Mouse (Mus musculus): ENCODE results near the gene Calm2.

Calm2 gene

GRCm38 (mm10) chr17:87446767-87447611, at the start of gene Calm2:
TSS of gene Calm2 (minus strand) at chr17:87446935.
- DNase-seq = peak; percentile 97

DNA sequence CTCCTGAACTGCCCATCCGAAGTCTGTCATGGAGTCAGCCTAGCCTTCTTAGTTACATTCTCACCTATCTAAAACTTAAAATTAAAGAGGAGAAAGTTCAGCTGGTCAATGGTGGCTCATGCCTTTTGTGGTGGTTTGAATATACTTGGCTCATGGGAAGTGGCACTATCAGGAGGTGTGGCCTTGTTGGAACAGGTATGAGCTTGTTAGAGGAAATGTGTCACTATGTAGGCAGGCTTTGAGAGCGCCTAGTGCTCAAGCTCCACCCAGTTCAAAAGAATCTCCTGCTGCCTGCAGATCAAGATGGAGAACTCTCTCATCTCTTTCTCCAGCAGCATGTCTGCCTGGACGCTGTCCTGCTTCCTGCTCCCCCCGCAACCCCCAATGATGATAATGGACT, 48.8 kb upstream of the Calm2 start:
- no peak for DNase-seq

DNA sequence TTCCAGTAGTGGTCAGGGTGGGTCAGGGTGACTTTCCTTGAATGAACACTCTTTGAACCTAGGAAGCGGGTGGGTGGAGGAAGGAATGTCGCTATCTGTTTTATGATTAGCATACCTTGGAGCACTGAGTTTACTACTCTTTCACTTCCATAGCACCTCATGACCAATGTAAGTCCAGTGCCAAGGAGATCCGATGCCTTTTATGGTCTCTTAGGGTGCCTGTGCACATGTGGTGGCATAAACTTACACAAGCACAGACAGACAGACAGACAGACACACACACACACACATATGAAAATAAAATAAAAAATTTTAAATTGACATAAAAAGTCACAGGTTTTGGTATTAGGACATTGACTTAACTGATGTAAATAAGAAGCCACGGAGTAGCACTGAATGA, 47.6 kb upstream of the Calm2 start:
- DNase-seq = no peak

DNA sequence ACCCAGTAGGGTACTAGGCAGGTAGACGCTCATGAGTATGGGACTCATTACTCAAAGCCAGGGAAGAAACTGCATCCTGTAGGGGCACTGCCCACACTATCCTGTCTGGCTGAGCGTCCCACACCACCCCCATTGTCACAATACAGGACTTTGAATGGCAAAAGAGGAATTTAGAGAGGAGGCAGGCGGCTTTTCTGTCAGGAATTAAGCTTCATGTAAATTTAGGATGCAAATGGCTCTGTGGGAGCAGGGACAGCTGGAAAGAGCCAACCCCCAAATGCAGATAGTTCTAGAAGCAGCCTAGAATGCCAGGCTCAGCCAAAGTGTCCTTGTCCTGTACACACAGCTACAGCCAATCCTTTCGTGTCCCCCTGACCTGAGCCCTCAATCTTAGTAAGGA, 45.6 kb upstream of the Calm2 start:
- no peak for DNase-seq

- no peak for DNase-seq
Observed at GRCm38 (mm10) chr17:87490295-87490694, 43.6 kb upstream of the Calm2 start.

- no peak for DNase-seq
Observed at GRCm38 (mm10) chr17:87485751-87486150, 39.0 kb upstream of the Calm2 start.

GRCm38 (mm10) chr17:87482867-87483266, 36.1 kb upstream of the Calm2 start:
- DNase-seq = no peak

DNA sequence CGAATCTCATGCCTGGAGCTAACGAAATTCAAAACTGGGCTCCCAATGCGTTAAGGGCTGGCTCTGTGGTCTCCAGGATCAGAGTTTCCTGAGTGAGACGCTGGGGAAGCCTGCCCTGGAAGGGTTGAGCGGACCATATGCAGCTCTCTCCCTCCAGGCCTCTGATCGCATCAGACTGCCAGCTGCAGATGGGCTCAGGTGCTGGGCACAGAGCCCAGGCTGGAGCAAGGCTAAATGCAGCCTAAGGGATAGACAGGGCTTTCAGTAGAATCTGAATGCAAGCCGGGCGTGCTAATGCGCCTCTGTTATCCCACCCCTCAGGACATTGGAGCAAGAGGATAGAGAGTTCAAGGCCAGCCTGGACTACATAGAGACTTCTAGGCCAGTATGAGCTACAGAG, 31.8 kb upstream of the Calm2 start:
- DNase-seq = peak; percentile 81

DNA sequence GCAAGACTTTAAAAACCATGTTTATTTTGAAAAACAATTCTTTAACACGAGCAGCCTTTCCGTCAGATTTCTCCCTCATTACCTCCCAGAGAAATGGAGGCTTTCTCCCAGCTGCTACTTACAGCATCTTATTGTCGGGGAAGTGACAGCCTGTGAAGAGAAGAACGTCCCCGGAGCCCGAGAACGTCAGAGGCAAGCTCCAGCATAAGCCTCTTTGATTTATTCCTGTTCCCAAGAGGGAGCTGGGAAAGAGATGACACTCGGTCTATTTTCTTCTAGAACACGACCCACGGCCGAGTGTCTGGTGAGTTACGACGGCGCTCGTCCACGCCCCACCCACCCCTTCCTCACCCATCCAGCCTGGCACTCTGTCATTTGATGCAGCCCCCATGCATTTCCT, 30.9 kb upstream of the Calm2 start:
- no peak for DNase-seq

DNA sequence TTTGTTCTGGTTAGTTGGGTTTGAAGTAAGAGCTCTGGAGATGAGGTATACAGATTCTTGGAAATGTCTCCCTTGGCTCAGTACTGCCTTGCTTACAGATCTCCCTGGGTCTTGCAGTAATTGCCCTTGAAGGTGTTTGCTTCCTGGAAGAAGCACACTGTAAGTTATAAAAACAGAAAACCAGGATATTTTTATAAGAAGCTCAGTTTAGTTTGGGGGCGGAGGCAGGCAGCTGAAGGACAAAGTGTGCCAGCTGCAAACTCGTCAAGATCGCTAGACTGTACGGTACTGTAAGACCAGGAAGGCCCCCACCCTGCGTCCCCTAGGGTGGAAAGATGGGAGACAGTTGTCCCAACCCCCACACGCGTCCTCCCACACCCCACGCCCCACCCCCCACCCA, 28.6 kb upstream of the Calm2 start:
- no peak for DNase-seq

- DNase-seq = no peak
Observed at GRCm38 (mm10) chr17:87474501-87474795, 27.7 kb upstream of the Calm2 start.

DNA sequence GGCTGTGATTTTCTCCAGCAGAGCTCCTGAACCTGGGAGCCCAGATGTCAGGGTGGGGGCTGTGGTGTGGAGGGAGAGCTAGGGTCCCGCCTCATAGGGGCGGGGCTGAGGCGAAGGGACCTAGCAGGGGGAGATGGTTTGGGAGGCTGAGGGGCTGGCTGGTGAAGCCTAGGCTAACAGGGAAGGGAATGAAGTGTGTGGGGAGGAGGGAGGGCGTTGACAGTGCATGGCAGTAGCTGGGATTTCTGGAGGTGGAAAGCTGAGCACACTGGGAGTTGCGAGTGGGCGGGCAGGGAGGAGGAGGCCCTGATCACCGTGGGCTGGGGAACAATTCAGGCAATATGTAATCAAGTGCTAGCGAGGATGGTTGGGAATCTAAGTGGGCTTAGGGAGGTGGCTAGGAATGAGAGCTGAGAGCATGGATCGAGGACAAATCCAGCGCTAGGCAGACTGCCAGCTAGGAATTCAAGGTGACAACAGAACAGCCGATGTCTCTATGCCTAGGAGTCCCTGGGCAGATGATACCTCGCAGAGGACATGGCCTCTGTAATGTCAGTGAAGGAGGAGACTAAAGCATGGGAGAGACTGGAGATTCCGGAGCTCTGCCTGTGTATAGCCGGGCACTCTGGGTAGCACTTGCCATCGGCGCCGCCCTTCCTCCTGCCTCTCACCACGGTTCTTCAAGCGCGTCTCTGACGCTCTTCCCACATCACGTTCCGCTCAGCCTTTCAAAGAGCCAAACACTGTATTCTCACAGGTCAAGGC, 27.2 kb upstream of the Calm2 start:
- peak; percentile 70 for DNase-seq

DNA sequence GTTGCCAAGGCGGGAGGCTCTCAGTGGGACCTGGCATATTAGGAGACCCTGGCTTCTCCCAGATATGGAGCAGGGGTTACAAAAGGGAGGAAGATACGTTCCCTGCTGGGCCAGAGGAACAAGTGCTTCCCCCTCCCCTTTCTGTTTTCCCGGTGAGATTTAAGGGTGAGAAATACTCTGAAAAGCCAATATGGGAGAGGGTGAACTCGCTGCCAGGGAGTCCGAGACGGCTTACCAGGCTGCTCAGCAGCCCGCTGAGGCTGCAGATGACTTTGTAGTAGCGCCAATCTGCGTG, 26.7 kb upstream of the Calm2 start:
- DNase-seq = no peak

- DNase-seq = no peak
Observed at GRCm38 (mm10) chr17:87472879-87473278, 26.1 kb upstream of the Calm2 start.

DNA sequence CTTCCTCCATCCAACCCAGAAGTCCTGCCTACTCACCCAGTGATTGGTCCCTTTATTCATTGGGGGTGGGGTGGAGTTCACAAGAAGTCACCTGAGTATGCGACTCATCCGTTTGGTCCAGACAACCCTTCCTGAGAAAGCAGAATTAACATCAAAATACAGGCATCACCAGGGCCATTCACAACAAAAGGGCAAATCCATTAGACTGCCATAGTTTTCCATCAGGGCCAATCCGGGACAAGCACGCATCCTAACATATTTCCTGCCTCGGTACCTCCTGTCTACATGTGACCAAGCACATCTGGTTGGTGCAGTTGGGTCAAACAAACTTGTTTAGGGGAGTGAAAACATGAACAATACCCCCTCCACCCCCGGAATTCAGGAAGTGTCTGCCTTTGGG, 24.9 kb upstream of the Calm2 start:
- DNase-seq = no peak

DNA sequence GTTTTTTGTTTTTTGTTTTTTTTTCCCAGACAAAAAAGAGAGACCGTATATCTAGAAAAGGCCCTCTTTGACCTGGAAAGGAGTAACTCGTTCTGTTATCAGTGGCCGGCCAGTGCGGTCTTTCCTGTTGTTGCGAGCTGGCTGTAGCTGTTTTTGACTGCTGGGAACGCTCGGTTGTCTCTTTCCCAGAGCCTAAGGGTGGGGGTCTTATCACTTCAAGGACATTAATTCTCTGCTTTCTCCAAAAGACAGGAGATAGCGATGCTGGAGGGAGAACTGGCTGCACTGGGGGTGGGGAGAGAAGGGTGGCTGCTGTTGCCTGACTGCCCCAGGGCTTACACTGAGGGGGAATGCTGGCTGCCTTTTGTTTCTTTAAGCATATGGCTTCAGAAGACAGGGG, 24.1 kb upstream of the Calm2 start:
- DNase-seq = no peak

GRCm38 (mm10) chr17:87470282-87470681, 23.5 kb upstream of the Calm2 start:
- no peak for DNase-seq

GRCm38 (mm10) chr17:87469428-87469827, 22.7 kb upstream of the Calm2 start:
- no peak for DNase-seq

GRCm38 (mm10) chr17:87468616-87469015, 21.9 kb upstream of the Calm2 start:
- DNase-seq = no peak

GRCm38 (mm10) chr17:87461499-87461896, 14.8 kb upstream of the Calm2 start:
- DNase-seq = no peak

GRCm38 (mm10) chr17:87460669-87461498, 14.1 kb upstream of the Calm2 start:
- no peak for DNase-seq

DNA sequence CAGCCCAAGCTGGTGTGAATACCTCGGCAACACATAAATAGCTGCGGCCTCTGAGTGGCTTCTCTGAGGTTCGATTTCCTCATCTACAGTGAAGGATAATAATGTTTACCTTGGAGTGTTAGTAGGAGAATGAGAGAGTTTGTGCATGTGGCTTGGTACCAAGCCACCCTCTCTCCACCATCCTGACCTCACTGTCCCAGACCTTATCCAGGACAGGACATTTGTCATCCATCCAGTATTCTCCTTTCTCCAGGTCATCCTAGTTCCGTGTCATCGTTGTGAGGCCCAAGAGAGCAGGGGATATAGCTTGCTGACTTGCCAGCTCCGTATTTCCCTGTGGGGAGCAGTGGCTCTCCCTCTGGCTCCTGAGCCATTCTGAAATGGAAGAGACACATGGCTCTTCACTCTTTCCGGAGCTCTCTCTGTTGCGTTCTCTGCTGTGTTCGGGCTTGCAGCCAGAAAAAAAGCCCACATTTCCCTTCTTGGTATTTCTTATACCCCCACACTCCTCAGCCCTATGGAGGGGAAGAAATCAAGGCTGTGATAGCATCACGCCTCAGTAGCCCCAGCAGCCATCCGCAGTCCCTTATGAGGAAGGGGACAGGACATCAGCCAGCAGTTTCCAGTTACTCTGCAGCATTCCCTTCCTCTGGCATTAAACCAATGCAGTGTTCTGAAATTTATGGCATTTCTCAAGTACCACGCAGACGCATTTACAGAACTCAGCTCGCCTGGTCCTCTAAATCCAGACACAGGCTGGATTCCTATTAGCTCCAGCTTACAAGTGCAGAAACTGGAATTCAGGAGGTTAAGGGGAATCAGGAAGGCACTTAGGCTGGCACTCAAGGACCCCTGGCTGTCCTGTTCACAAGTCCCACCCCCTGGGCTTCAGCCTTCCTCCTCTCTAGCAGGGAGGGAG, 13.3 kb upstream of the Calm2 start:
- DNase-seq = peak; percentile 46

Measured in cerebellum, adult 11-12 months (tissue).